In genomic region chr9:38427026-38427425, GRCm38 (mm10) we compare ENCODE assay signal across 38 mouse cellular contexts. TPM values are rescaled to one million over a fixed set of nuclear protein-coding genes. Genes with fewer than 3 reads are reported as not detected.
"Had no signal": no experiment of that assay in that cellular context is flagged by ENCODE, and none has a peak within 500 bp of the region (broad histone marks: within the 10 kb centered on the region; RNA-seq: fewer than 3 reads in every experiment).

No protein-coding gene starts in this region.

- H3K4me1 ChIP-seq: embryonic facial prominence, embryonic 10.5 days; embryonic facial prominence, embryonic 12.5 days; embryonic facial prominence, embryonic 13.5 days; embryonic facial prominence, embryonic 15.5 days; forebrain, embryonic 10.5 days; forebrain, embryonic 12.5 days; forebrain, embryonic 13.5 days; forebrain, embryonic 15.5 days; heart, embryonic 10.5 days had no signal

- H3K9me3 ChIP-seq: embryonic facial prominence, embryonic 10.5 days; embryonic facial prominence, embryonic 12.5 days; embryonic facial prominence, embryonic 13.5 days; embryonic facial prominence, embryonic 15.5 days; forebrain, embryonic 10.5 days; forebrain, embryonic 12.5 days; forebrain, embryonic 13.5 days; forebrain, embryonic 15.5 days; heart, embryonic 10.5 days had no signal

- H3K36me3 ChIP-seq: embryonic facial prominence, embryonic 10.5 days; embryonic facial prominence, embryonic 12.5 days; embryonic facial prominence, embryonic 13.5 days; embryonic facial prominence, embryonic 15.5 days; forebrain, embryonic 10.5 days; forebrain, embryonic 12.5 days; forebrain, embryonic 15.5 days; heart, embryonic 10.5 days had no signal

- H3K4me2 ChIP-seq: embryonic facial prominence, embryonic 12.5 days; embryonic facial prominence, embryonic 13.5 days; embryonic facial prominence, embryonic 15.5 days; forebrain, embryonic 12.5 days; forebrain, embryonic 13.5 days; forebrain, embryonic 15.5 days had no signal

- ATAC-seq: forebrain, embryonic 13.5 days; forebrain, embryonic 14.5 days; forebrain, embryonic 15.5 days; forebrain, embryonic 16.5 days; forebrain, postnatal 0 days had no signal

- H3K27ac ChIP-seq: embryonic facial prominence, embryonic 10.5 days; embryonic facial prominence, embryonic 12.5 days; embryonic facial prominence, embryonic 13.5 days; embryonic facial prominence, embryonic 15.5 days; forebrain, embryonic 10.5 days; forebrain, embryonic 12.5 days; forebrain, embryonic 13.5 days; forebrain, embryonic 15.5 days; gastrocnemius, adult 2 months; heart, adult 2 months; heart, embryonic 10.5 days had no signal

- DNase-seq: cerebellum, adult 9-11 months; cerebellum, postnatal 10 days; cerebellum, postnatal 25 days; cerebellum, postnatal 36 days; embryo, embryonic 11 days; forebrain, postnatal 0 days; gastrocnemius, adult 2 months; gastrocnemius, postnatal 10 days; gastrocnemius, postnatal 14 days; gastrocnemius, postnatal 25 days; gastrocnemius, postnatal 36 days; heart, adult 11 months; heart, adult 18-20 months; heart, adult 2 months had no signal

- H3K9ac ChIP-seq: embryonic facial prominence, embryonic 12.5 days; embryonic facial prominence, embryonic 13.5 days; embryonic facial prominence, embryonic 15.5 days; forebrain, embryonic 12.5 days; forebrain, embryonic 13.5 days; forebrain, embryonic 15.5 days; forebrain, postnatal 0 days had no signal

- H3K4me3 ChIP-seq: embryonic facial prominence, embryonic 10.5 days; embryonic facial prominence, embryonic 12.5 days; embryonic facial prominence, embryonic 13.5 days; embryonic facial prominence, embryonic 15.5 days; erythroblast, embryonic 14.5 days; forebrain, embryonic 10.5 days; forebrain, embryonic 12.5 days; forebrain, embryonic 13.5 days; forebrain, embryonic 15.5 days; gastrocnemius, adult 2 months; heart, adult 2 months; heart, embryonic 10.5 days had no signal

- H3K27me3 ChIP-seq: embryonic facial prominence, embryonic 12.5 days; embryonic facial prominence, embryonic 13.5 days; embryonic facial prominence, embryonic 15.5 days; forebrain, embryonic 12.5 days; forebrain, embryonic 13.5 days; forebrain, embryonic 15.5 days had no signal

RNA-seq across cellular contexts. Expression of gene Olfr901, which starts 2.2 kb away (rescaled TPM):
- total RNA-seq: common myeloid progenitor, adult 5-6 weeks; forebrain, postnatal 0 days; gastrocnemius, adult 18-20 months; gastrocnemius, adult 2 months; gastrocnemius, adult 8-10 months; gastrocnemius, postnatal 10 days; gastrocnemius, postnatal 14 days; gastrocnemius, postnatal 25 days; gastrocnemius, postnatal 36 days; gastrocnemius, postnatal 4 days; granulocyte monocyte progenitor cell, adult 5-6 weeks; heart, adult 18-20 months; heart, adult 2 months; heart, adult 8-10 months had no signal
- polyA plus RNA-seq: cortical plate, adult 2 months; embryonic facial prominence, embryonic 10.5 days; embryonic facial prominence, embryonic 11.5 days; embryonic facial prominence, embryonic 12.5 days; embryonic facial prominence, embryonic 13.5 days; embryonic facial prominence, embryonic 14.5 days; embryonic facial prominence, embryonic 15.5 days; erythroblast, embryonic 14.5 days; forebrain, embryonic 10.5 days; forebrain, embryonic 11.5 days; forebrain, embryonic 12.5 days; forebrain, embryonic 13.5 days; forebrain, embryonic 14.5 days; forebrain, embryonic 15.5 days; forebrain, embryonic 16.5 days; forebrain, postnatal 0 days; frontal cortex, adult 2 months; gonadal fat pad, adult 2 months; heart, adult 2 months; heart, embryonic 10.5 days had no signal

RNA-seq across cellular contexts. Expression of gene Olfr902, which starts 20.4 kb away (rescaled TPM):
- total RNA-seq: common myeloid progenitor, adult 5-6 weeks; forebrain, postnatal 0 days; gastrocnemius, adult 18-20 months; gastrocnemius, adult 2 months; gastrocnemius, adult 8-10 months; gastrocnemius, postnatal 10 days; gastrocnemius, postnatal 14 days; gastrocnemius, postnatal 25 days; gastrocnemius, postnatal 36 days; gastrocnemius, postnatal 4 days; granulocyte monocyte progenitor cell, adult 5-6 weeks; heart, adult 18-20 months; heart, adult 2 months; heart, adult 8-10 months had no signal
- polyA plus RNA-seq: cortical plate, adult 2 months; embryonic facial prominence, embryonic 10.5 days; embryonic facial prominence, embryonic 11.5 days; embryonic facial prominence, embryonic 12.5 days; embryonic facial prominence, embryonic 13.5 days; embryonic facial prominence, embryonic 14.5 days; embryonic facial prominence, embryonic 15.5 days; erythroblast, embryonic 14.5 days; forebrain, embryonic 10.5 days; forebrain, embryonic 11.5 days; forebrain, embryonic 12.5 days; forebrain, embryonic 13.5 days; forebrain, embryonic 14.5 days; forebrain, embryonic 15.5 days; forebrain, embryonic 16.5 days; forebrain, postnatal 0 days; frontal cortex, adult 2 months; gonadal fat pad, adult 2 months; heart, adult 2 months; heart, embryonic 10.5 days had no signal

RNA-seq across cellular contexts. Expression of gene Olfr147, which starts 25.5 kb away (rescaled TPM):
- total RNA-seq: common myeloid progenitor, adult 5-6 weeks; forebrain, postnatal 0 days; gastrocnemius, adult 18-20 months; gastrocnemius, adult 2 months; gastrocnemius, adult 8-10 months; gastrocnemius, postnatal 10 days; gastrocnemius, postnatal 14 days; gastrocnemius, postnatal 25 days; gastrocnemius, postnatal 36 days; gastrocnemius, postnatal 4 days; granulocyte monocyte progenitor cell, adult 5-6 weeks; heart, adult 18-20 months; heart, adult 2 months; heart, adult 8-10 months had no signal
- polyA plus RNA-seq: cortical plate, adult 2 months; embryonic facial prominence, embryonic 10.5 days; embryonic facial prominence, embryonic 11.5 days; embryonic facial prominence, embryonic 12.5 days; embryonic facial prominence, embryonic 13.5 days; embryonic facial prominence, embryonic 14.5 days; embryonic facial prominence, embryonic 15.5 days; erythroblast, embryonic 14.5 days; forebrain, embryonic 10.5 days; forebrain, embryonic 11.5 days; forebrain, embryonic 12.5 days; forebrain, embryonic 13.5 days; forebrain, embryonic 14.5 days; forebrain, embryonic 15.5 days; forebrain, embryonic 16.5 days; forebrain, postnatal 0 days; frontal cortex, adult 2 months; gonadal fat pad, adult 2 months; heart, adult 2 months; heart, embryonic 10.5 days had no signal

RNA-seq across cellular contexts. Expression of gene Olfr904, which starts 35.9 kb away (rescaled TPM):
- total RNA-seq: common myeloid progenitor, adult 5-6 weeks; forebrain, postnatal 0 days; gastrocnemius, adult 18-20 months; gastrocnemius, adult 2 months; gastrocnemius, adult 8-10 months; gastrocnemius, postnatal 10 days; gastrocnemius, postnatal 14 days; gastrocnemius, postnatal 25 days; gastrocnemius, postnatal 36 days; gastrocnemius, postnatal 4 days; granulocyte monocyte progenitor cell, adult 5-6 weeks; heart, adult 18-20 months; heart, adult 2 months; heart, adult 8-10 months had no signal
- polyA plus RNA-seq: cortical plate, adult 2 months; embryonic facial prominence, embryonic 10.5 days; embryonic facial prominence, embryonic 11.5 days; embryonic facial prominence, embryonic 12.5 days; embryonic facial prominence, embryonic 13.5 days; embryonic facial prominence, embryonic 15.5 days; erythroblast, embryonic 14.5 days; forebrain, embryonic 10.5 days; forebrain, embryonic 11.5 days; forebrain, embryonic 12.5 days; forebrain, embryonic 13.5 days; forebrain, embryonic 14.5 days; forebrain, embryonic 15.5 days; forebrain, embryonic 16.5 days; forebrain, postnatal 0 days; frontal cortex, adult 2 months; gonadal fat pad, adult 2 months; heart, adult 2 months; heart, embryonic 10.5 days had no signal

RNA-seq across cellular contexts. Expression of gene Olfr905, which starts 43.9 kb away (rescaled TPM):
- total RNA-seq: common myeloid progenitor, adult 5-6 weeks; forebrain, postnatal 0 days; gastrocnemius, adult 18-20 months; gastrocnemius, adult 2 months; gastrocnemius, adult 8-10 months; gastrocnemius, postnatal 10 days; gastrocnemius, postnatal 14 days; gastrocnemius, postnatal 25 days; gastrocnemius, postnatal 36 days; granulocyte monocyte progenitor cell, adult 5-6 weeks; heart, adult 18-20 months; heart, adult 2 months; heart, adult 8-10 months had no signal
- polyA plus RNA-seq: cortical plate, adult 2 months; embryonic facial prominence, embryonic 10.5 days; embryonic facial prominence, embryonic 11.5 days; embryonic facial prominence, embryonic 12.5 days; embryonic facial prominence, embryonic 13.5 days; erythroblast, embryonic 14.5 days; forebrain, embryonic 10.5 days; forebrain, embryonic 11.5 days; forebrain, embryonic 12.5 days; forebrain, embryonic 13.5 days; forebrain, embryonic 14.5 days; forebrain, embryonic 15.5 days; forebrain, embryonic 16.5 days; forebrain, postnatal 0 days; frontal cortex, adult 2 months; gonadal fat pad, adult 2 months; heart, adult 2 months; heart, embryonic 10.5 days had no signal
